Mouse (Mus musculus): Measurements from ENCODE around the gene Syvn1. TPM values are rescaled to one million over a fixed set of nuclear protein-coding genes. Genes with fewer than 3 reads are reported as not detected.

Syvn1 gene
- polyA plus RNA-seq, 1 experiment from 2014 or later = 17.7 TPM

DNA sequence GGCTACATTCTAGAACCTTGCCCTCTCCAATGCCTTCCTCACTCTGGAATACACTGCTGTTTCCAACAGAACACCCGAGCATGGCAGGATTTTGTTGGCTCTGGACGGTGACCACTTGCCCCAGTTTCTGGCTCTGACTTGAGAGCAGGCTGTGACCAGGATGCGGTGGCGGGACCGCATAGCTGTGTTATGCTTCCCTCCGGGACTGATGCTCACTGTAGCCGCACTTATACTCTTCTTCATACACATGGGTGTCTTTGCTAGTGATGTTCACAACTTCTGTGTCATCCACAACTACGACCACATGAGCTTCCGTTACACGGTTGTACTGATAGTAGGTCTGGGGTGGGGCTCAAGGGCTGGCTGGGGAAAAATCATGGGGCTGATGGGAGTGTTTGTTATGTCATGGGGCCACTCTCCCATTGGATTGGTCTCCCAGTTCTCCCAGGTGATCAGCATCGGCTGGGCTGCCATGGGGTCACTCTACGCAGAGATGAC is 33.7 kb downstream of the Syvn1 start, which contains the start of gene Tmem262:
Tmem262 (plus strand) TSS at position 51 of the 498 bp plus-strand sequence.
- WGBS = 87% methylated on average over 12 of the region's 12 CpGs
- TF ChIP-seq CTCF (IDR thresholded peaks at IDR 0.05; ENCODE audit: low read depth) = no peak
- no peaks in the 10 kb centered on the region for H3K9me3 ChIP-seq (ENCODE audit: control insufficient read depth)
- peaks cover 5% of the 10 kb centered on the region; the same call in 1 of the 2 replicates for H3K4me1 ChIP-seq (replicated peaks; ENCODE audit: control insufficient read depth, insufficient read depth, low read length)
- no peak within 1 kb of the TSS for H3K27ac ChIP-seq (ENCODE audit: low read depth, low read length)
- H3K27me3 ChIP-seq (replicated peaks; ENCODE audit: control insufficient read depth, insufficient read depth, low read length) = no peaks in the 10 kb centered on the region
- no peak within 1 kb of the TSS for H3K9ac ChIP-seq (ENCODE audit: low read depth, low read length)
- H3K4me3 ChIP-seq (ENCODE audit: low read depth, low read length) = no peak within 1 kb of the TSS
- ATAC-seq = no peak
- peaks cover 27% of the 10 kb centered on the region for H3K36me3 ChIP-seq (ENCODE audit: control insufficient read depth, insufficient read depth)
- no peak within 1 kb of the TSS for H3K4me2 ChIP-seq (replicated peaks; ENCODE audit: low read depth)

DNA sequence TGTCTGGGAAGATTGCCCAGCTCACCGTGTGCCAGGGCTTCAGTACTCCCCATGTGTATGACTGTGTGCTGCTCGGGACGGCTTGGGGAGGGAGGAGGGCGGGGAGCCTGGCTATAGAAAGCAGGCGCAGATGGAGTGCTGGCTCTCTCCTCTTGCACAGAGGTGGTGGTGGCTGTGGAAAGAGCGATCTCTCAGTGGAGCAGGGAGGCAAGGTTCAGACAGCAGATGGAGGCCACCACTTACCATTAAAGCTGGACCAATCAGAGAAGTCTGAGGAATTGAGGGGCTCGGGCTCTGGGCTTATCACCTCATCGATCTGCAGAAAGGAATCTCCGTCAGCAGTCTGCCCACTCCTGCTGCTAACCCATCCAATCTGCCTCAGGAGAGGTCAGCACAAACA is 35.8 kb downstream of the Syvn1 start, which contains the start of gene Gm28374:
Gm28374 (minus strand) TSS at position 101 of the 400 bp plus-strand sequence.
- Histone ChIP-seq H3K4me2 (replicated peaks; ENCODE audit: low read depth) (no peak within 1 kb of the TSS), H3K4me3 (ENCODE audit: low read depth, low read length) (no peak within 1 kb of the TSS), H3K9me3 (ENCODE audit: control insufficient read depth) (no peaks in the 10 kb centered on the region), H3K27ac (ENCODE audit: low read depth, low read length) (no peak within 1 kb of the TSS), H3K36me3 (ENCODE audit: control insufficient read depth, insufficient read depth) (peaks cover 30% of the 10 kb centered on the region), H3K9ac (ENCODE audit: low read depth, low read length) (no peak within 1 kb of the TSS), H3K27me3 (replicated peaks; ENCODE audit: control insufficient read depth, insufficient read depth, low read length) (no peaks in the 10 kb centered on the region), H3K4me1 (replicated peaks; ENCODE audit: control insufficient read depth, insufficient read depth, low read length) (no peaks in the 10 kb centered on the region; the same call in 1 of the 2 replicates)
- no peak for ATAC-seq
- no peak for TF ChIP-seq CTCF (IDR thresholded peaks at IDR 0.05; ENCODE audit: low read depth)
- 89% methylated on average over 9 of the region's 9 CpGs for WGBS

DNA sequence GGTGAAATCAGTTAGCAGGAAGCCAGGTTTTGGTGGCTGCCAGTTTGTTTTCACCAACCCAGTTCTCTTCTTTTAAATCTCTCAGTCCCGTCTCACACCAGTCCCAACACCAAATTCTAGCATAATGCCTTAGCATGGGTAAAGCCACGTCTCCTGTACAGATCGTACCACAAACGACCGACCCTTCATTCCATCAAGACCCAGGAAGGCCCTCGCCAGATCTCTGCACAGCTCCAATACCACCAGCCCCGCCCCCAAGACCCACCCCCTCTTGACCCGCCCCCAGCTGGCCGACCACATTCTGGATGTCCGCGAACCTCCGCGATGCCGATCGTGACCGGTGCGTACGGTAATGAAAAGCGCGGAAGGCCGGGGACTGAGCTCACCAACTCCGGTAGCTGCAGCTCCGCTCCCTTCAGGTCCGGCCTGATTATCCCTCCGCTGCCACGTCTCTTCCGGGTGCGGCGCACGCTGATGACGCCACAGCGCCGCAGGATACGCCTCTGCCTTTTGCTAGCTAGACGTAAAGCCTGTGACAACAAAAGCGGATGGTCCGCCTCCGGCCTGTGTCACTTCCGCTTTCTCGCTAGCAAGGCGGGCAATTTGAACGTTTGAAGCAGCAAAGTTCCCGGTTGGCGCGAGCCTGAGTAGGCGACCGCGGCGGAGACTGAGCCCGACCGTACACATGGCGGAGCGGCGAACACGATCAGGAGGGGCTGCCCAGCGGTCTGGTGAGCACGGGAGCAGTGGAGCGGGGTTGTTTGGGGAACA is 38.3 kb downstream of the Syvn1 start, which contains the start of the genes Zfpl1 and Cdca5:
Zfpl1 (minus strand) TSS at position 479 of the 771 bp plus-strand sequence.
Cdca5 (plus strand) TSS at position 506 of the 771 bp plus-strand sequence.
- Histone ChIP-seq H3K27ac (ENCODE audit: low read depth, low read length) (peak within 1 kb of the TSS; percentile 68), H3K4me3 (ENCODE audit: low read depth, low read length) (peak within 1 kb of the TSS; percentile 77), H3K27me3 (replicated peaks; ENCODE audit: control insufficient read depth, insufficient read depth, low read length) (no peaks in the 10 kb centered on the region), H3K9ac (ENCODE audit: low read depth, low read length) (peak within 1 kb of the TSS; percentile 84), H3K4me2 (replicated peaks; ENCODE audit: low read depth) (peak within 1 kb of the TSS; percentile 95), H3K9me3 (ENCODE audit: control insufficient read depth) (no peaks in the 10 kb centered on the region), H3K4me1 (replicated peaks; ENCODE audit: control insufficient read depth, insufficient read depth, low read length) (no peaks in the 10 kb centered on the region; the same call in 1 of the 2 replicates), H3K36me3 (ENCODE audit: control insufficient read depth, insufficient read depth) (peaks cover 40% of the 10 kb centered on the region)
- ATAC-seq = peak; percentile 88
- WGBS = under 1% methylated on average over 58 of the region's 58 CpGs
- TF ChIP-seq CTCF (IDR thresholded peaks at IDR 0.05; ENCODE audit: low read depth) = no peak

DNA sequence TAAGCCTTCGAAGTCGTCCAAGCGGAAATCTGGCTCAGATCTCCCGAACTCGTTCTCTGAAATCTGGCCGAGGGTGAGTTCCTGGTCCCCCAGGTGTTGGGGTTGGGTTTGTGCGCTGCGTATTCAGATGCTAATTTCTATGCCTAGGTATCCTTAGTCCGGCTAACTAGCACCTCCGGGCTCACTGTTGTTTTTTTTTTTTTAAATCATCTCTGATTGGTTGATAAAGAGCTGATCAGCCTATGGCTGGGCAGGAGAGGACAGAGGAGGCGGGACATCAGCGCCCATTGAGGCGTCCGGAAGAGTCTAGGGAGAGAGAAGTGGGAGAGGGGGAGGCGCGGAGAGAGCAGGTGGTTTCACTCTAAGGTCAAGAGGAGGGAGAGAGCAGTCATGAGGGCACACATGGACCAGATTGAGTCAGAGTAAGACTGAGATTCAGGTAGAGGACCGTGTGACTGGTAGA is 39.1 kb downstream of the Syvn1 start:
- Histone ChIP-seq H3K4me2 (replicated peaks; ENCODE audit: low read depth) (peak overlapping the region; percentile 95), H3K36me3 (ENCODE audit: control insufficient read depth, insufficient read depth) (peaks cover 33% of the 10 kb centered on the region), H3K27ac (ENCODE audit: low read depth, low read length) (peak overlapping the region; percentile 29), H3K4me3 (ENCODE audit: low read depth, low read length) (peak overlapping the region; percentile 77), H3K4me1 (replicated peaks; ENCODE audit: control insufficient read depth, insufficient read depth, low read length) (no peaks in the 10 kb centered on the region; the same call in 1 of the 2 replicates), H3K27me3 (replicated peaks; ENCODE audit: control insufficient read depth, insufficient read depth, low read length) (no peaks in the 10 kb centered on the region), H3K9ac (ENCODE audit: low read depth, low read length) (peak overlapping the region; percentile 64), H3K9me3 (ENCODE audit: control insufficient read depth) (no peaks in the 10 kb centered on the region)
- no peak for TF ChIP-seq CTCF (IDR thresholded peaks at IDR 0.05; ENCODE audit: low read depth)
- peak; percentile 71 for ATAC-seq
- WGBS = 0% methylated on average over 17 of the region's 17 CpGs

DNA sequence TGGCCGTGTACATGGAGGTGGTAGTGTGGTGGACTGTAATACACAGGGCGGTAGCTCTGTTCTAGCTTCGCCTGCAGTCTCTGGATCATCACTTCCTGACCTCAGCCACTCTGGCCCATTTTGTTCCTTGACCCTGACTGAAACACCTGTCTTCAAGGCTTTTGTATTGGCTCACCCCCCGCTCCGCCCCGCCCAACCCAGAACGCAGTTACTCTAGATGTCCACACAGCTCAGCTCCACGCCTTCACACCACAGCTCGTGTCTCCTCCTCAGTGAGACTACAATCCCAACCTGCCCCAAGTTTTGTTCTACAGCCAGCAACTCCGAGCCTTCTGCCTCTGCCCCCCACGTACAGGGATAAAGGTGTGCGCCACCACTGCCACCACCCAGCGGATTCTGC is 42.5 kb downstream of the Syvn1 start:
- H3K27ac ChIP-seq (ENCODE audit: low read depth, low read length) = no peak overlapping the region
- no peak overlapping the region for H3K4me3 ChIP-seq (ENCODE audit: low read depth, low read length)
- H3K9ac ChIP-seq (ENCODE audit: low read depth, low read length) = no peak overlapping the region
- no peak for TF ChIP-seq CTCF (IDR thresholded peaks at IDR 0.05; ENCODE audit: low read depth)
- ATAC-seq = no peak
- H3K4me2 ChIP-seq (replicated peaks; ENCODE audit: low read depth) = no peak overlapping the region
- H3K36me3 ChIP-seq (ENCODE audit: control insufficient read depth, insufficient read depth) = peaks cover 22% of the 10 kb centered on the region
- no peaks in the 10 kb centered on the region for H3K9me3 ChIP-seq (ENCODE audit: control insufficient read depth)
- 84% methylated on average over 13 of the region's 13 CpGs for WGBS
- H3K4me1 ChIP-seq (replicated peaks; ENCODE audit: control insufficient read depth, insufficient read depth, low read length) = no peaks in the 10 kb centered on the region; the same call in 1 of the 2 replicates
- no peaks in the 10 kb centered on the region for H3K27me3 ChIP-seq (replicated peaks; ENCODE audit: control insufficient read depth, insufficient read depth, low read length)

DNA sequence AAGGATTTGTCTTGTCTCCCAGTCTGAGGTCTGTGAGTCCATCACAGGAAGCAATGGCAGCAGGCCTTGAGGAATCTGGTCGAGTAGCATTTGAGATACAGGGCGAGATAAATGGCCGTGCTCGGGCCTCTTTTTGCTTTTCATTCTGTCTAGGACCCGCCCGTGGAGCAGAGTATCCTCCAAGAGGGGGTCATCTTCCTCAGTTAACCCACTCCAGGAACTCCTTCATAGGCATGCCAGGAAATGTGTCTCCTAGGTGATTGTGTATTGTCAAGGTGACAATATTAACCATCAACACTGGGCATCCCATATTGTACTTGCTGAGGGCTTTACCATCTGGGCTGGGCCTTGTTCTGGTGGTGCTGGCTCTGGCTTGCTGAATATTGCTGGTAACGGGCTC is 47.7 kb downstream of the Syvn1 start, which contains the start of gene AC131692.1:
AC131692.1 (plus strand) TSS at position 301 of the 400 bp plus-strand sequence.
- Histone ChIP-seq H3K36me3 (ENCODE audit: control insufficient read depth, insufficient read depth) (peaks cover 22% of the 10 kb centered on the region; the same call in 1 of the 2 replicates), H3K27me3 (replicated peaks; ENCODE audit: control insufficient read depth, insufficient read depth, low read length) (no peaks in the 10 kb centered on the region), H3K4me1 (replicated peaks; ENCODE audit: control insufficient read depth, insufficient read depth, low read length) (no peaks in the 10 kb centered on the region), H3K9me3 (ENCODE audit: control insufficient read depth) (no peaks in the 10 kb centered on the region), H3K4me2 (replicated peaks; ENCODE audit: low read depth) (no peak within 1 kb of the TSS), H3K4me3 (ENCODE audit: low read depth, low read length) (no peak within 1 kb of the TSS), H3K27ac (ENCODE audit: low read depth, low read length) (no peak within 1 kb of the TSS), H3K9ac (ENCODE audit: low read depth, low read length) (no peak within 1 kb of the TSS)
- TF ChIP-seq CTCF (IDR thresholded peaks at IDR 0.05; ENCODE audit: low read depth) = no peak
- WGBS = 84% methylated on average over 7 of the region's 7 CpGs
- no peak for ATAC-seq

All from intestine, postnatal 0 days (tissue).